Mouse (Mus musculus) olfactory bulb, adult 2 months (tissue): ENCODE results near the gene Ifnar2. TPM values are rescaled to one million over a fixed set of nuclear protein-coding genes. Genes with fewer than 3 reads are reported as not detected.
"Not testable (repeated sequence)": the region's sequence is repeated elsewhere in the genome, so short reads cannot be mapped to it uniquely, and the experiment has no call there.

ENCODE experiments used
- H3K27ac ChIP-seq: fragments of 200-500 bp; 2 replicates; pipeline ENCODE4 v1.5.1; 2012; ENCODE audit warnings: low read depth, low read length; ENCODE audit not compliant: insufficient read depth
- H3K4me1 ChIP-seq: fragments of 200-500 bp; 2 replicates; pipeline ENCODE4 v1.6.1; 2012; ENCODE audit warnings: low read length; ENCODE audit not compliant: control insufficient read depth, insufficient read depth
- H3K4me3 ChIP-seq: fragments of 200-500 bp; 2 replicates; pipeline ENCODE4 v1.5.1; 2012; ENCODE audit warnings: mild to moderate bottlenecking, low read depth, low read length, moderate library complexity; ENCODE audit not compliant: insufficient read depth
- CTCF ChIP-seq: fragments of 200-500 bp; IDR thresholded peaks from 2 replicates; pipeline ENCODE4 v1.5.1; 2012; ENCODE audit warnings: low read depth, mild to moderate bottlenecking, low read length, moderate library complexity; ENCODE audit not compliant: insufficient read depth
- POLR2A ChIP-seq: fragments of 200-500 bp; IDR thresholded peaks from 2 replicates; pipeline ENCODE4 v1.6.1; 2012; ENCODE audit warnings: mild to moderate bottlenecking, low read depth, low read length, moderate library complexity; ENCODE audit not compliant: insufficient read depth
- WGBS: fragments of 180-500 bp; shearing (Covaris S2); methylation state at CpG from one replicate; pipeline ENCODE4 v1.1.7; 2018; 5-methylcytosine and 5-hydroxymethylcytosine counted together
- polyA plus RNA-seq: library from polyadenylated mRNA; stranded (reverse); fragments of >200 nt; gene quantifications from 2 replicates; pipeline ENCODE4 v1.2.4, GENCODE M21; 2012; ENCODE audit warnings: low replicate concordance; ENCODE audit not compliant: missing spikeins, insufficient read depth, insufficient read length

The Ifnar2 gene
- polyA plus RNA-seq, 1 experiment = not detected

GRCm38 (mm10) chr16:91432720-91433328, 60.2 kb downstream of the Ifnar2 start:
- no peaks in the 10 kb centered on the region for H3K4me1 ChIP-seq
- 60% methylated on average over 5 of the region's 5 CpGs for WGBS
- H3K4me3 ChIP-seq = no peak overlapping the region
- no peak overlapping the region for H3K27ac ChIP-seq
- TF ChIP-seq CTCF (no peak), POLR2A (no peak)

DNA sequence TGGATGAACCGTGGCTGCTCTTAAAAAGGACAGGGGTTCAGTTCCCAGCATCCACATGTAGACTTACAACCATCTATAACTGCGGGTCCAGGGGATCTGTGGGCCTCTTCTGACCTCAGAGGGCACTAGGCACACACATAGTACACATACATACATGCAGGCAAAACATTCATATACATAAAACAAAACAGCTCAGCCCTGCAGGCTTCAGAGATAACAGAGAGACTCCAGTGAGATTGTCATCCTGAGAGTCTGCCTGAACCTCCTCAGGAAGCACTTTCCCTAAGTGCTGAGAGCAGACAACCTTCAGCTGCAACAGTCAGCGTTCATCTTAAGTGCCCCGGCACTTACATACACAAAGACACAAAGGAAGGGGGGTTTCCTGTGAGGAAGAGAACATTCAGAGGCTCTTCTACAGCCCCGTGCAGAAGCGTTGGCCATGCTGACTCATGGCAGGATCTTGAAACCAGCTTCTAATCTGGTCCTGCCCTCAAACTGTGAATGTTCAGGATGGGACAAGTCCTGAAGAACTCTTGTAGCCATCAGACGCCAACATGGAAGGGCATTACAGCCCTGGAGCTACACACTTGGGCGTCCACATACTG, 60.8 kb downstream of the Ifnar2 start:
- 75% methylated on average over 8 of the region's 8 CpGs for WGBS
- H3K27ac ChIP-seq = no peak overlapping the region
- no peak for TF ChIP-seq POLR2A
- no peak for TF ChIP-seq CTCF
- H3K4me3 ChIP-seq = no peak overlapping the region
- no peaks in the 10 kb centered on the region for H3K4me1 ChIP-seq

GRCm38 (mm10) chr16:91434119-91434518, 61.5 kb downstream of the Ifnar2 start:
- no peak overlapping the region for H3K4me3 ChIP-seq
- H3K4me1 ChIP-seq = no peaks in the 10 kb centered on the region
- WGBS = 93% methylated on average over 3 of the region's 3 CpGs
- TF ChIP-seq CTCF (no peak), POLR2A (no peak)
- no peak overlapping the region for H3K27ac ChIP-seq

GRCm38 (mm10) chr16:91438081-91438480, 65.5 kb downstream of the Ifnar2 start:
- 60% methylated on average over 3 of the region's 3 CpGs for WGBS
- H3K4me1 ChIP-seq = peaks cover 8% of the 10 kb centered on the region; the same call in 1 of the 2 replicates
- TF ChIP-seq CTCF (no peak), POLR2A (no peak)

GRCm38 (mm10) chr16:91438599-91438998, 66.0 kb downstream of the Ifnar2 start:
- not testable (repeated sequence) for H3K4me1 ChIP-seq, H3K4me3 ChIP-seq, H3K27ac ChIP-seq
- WGBS = 94% methylated on average over 1 of the region's 1 CpGs

More at GRCm38 (mm10) chr16:91438081-91438480, 65.5 kb downstream of the Ifnar2 start:
- no peak overlapping the region for H3K27ac ChIP-seq
- H3K4me3 ChIP-seq = no peak overlapping the region

GRCm38 (mm10) chr16:91441366-91441765, 68.8 kb downstream of the Ifnar2 start:
- TF ChIP-seq POLR2A (no peak), CTCF (no peak)
- H3K27ac ChIP-seq = no peak overlapping the region
- H3K4me1 ChIP-seq = peaks cover 8% of the 10 kb centered on the region; the same call in 1 of the 2 replicates
- 66% methylated on average over 7 of the region's 7 CpGs for WGBS
- H3K4me3 ChIP-seq = no peak overlapping the region

GRCm38 (mm10) chr16:91441811-91442240, 69.2 kb downstream of the Ifnar2 start:
- 88% methylated on average over 7 of the region's 7 CpGs for WGBS
- H3K4me1 ChIP-seq = peaks cover 8% of the 10 kb centered on the region; the same call in 1 of the 2 replicates
- no peak overlapping the region for H3K27ac ChIP-seq
- TF ChIP-seq POLR2A = no peak
- TF ChIP-seq CTCF = no peak
- no peak overlapping the region for H3K4me3 ChIP-seq

GRCm38 (mm10) chr16:91442446-91442845, 69.9 kb downstream of the Ifnar2 start:
- Histone ChIP-seq H3K27ac (no peak overlapping the region), H3K4me1 (peaks cover 8% of the 10 kb centered on the region; the same call in 1 of the 2 replicates), H3K4me3 (no peak overlapping the region)
- WGBS = 56% methylated on average over 4 of the region's 4 CpGs
- TF ChIP-seq POLR2A = no peak
- TF ChIP-seq CTCF = no peak

GRCm38 (mm10) chr16:91443211-91443611, 70.6 kb downstream of the Ifnar2 start:
- TF ChIP-seq CTCF = no peak
- no peak for TF ChIP-seq POLR2A
- no peak overlapping the region for H3K4me3 ChIP-seq
- peaks cover 8% of the 10 kb centered on the region; the same call in 1 of the 2 replicates for H3K4me1 ChIP-seq
- H3K27ac ChIP-seq = no peak overlapping the region
- 68% methylated on average over 8 of the region's 8 CpGs for WGBS

GRCm38 (mm10) chr16:91444847-91445246, 72.3 kb downstream of the Ifnar2 start:
- 89% methylated on average over 4 of the region's 4 CpGs for WGBS
- TF ChIP-seq POLR2A = no peak
- TF ChIP-seq CTCF = no peak

More at GRCm38 (mm10) chr16:91444847-91445246, 72.3 kb downstream of the Ifnar2 start:
- Histone ChIP-seq H3K27ac (no peak overlapping the region), H3K4me1 (peaks cover 8% of the 10 kb centered on the region; the same call in 1 of the 2 replicates), H3K4me3 (no peak overlapping the region)
